Mouse (Mus musculus) small intestine, adult 2 months (tissue): ENCODE measurements at regions not wholly inside any gene's neighbourhood (a gene's known extent, or its start where the extent isn't known, plus 50 kb on each side); places are given as distances from the start of the nearest gene placed in this dataset.

ENCODE experiments used
- H3K27ac ChIP-seq: fragments of 200-500 bp; 2 replicates; pipeline ENCODE4 v1.5.1; 2012; ENCODE audit warnings: low read depth, low read length, control low read depth, inconsistent platforms; ENCODE audit not compliant: insufficient read depth
- H3K27me3 ChIP-seq: fragments of 200-500 bp; 2 replicates; pipeline ENCODE4 v1.6.1; 2012; ENCODE audit warnings: mild to moderate bottlenecking, moderate library complexity, low read length, inconsistent platforms; ENCODE audit not compliant: control insufficient read depth, insufficient read depth
- H3K36me3 ChIP-seq: fragments of 200-500 bp; 2 replicates; pipeline ENCODE4 v1.6.1; 2012; ENCODE audit warnings: mild to moderate bottlenecking, low read length, control low read depth, inconsistent platforms; ENCODE audit not compliant: control insufficient read depth, insufficient read depth
- H3K4me1 ChIP-seq: fragments of 200-500 bp; 2 replicates; pipeline ENCODE4 v1.6.1; 2012; ENCODE audit warnings: low read length, inconsistent platforms, mixed read lengths; ENCODE audit not compliant: control insufficient read depth, insufficient read depth, insufficient read length
- H3K4me3 ChIP-seq: fragments of 200-500 bp; 2 replicates; pipeline ENCODE4 v1.5.1; 2012; ENCODE audit warnings: low read depth, mild to moderate bottlenecking, control low read depth, inconsistent platforms, low read length, moderate library complexity
- CTCF ChIP-seq: fragments of 200-500 bp; IDR thresholded peaks from 2 replicates; pipeline ENCODE4 v1.5.1; 2012; ENCODE audit warnings: low read depth, mild to moderate bottlenecking, control low read depth, inconsistent platforms, low read length, moderate library complexity, mixed read lengths; ENCODE audit not compliant: insufficient replicate concordance, insufficient read length; ENCODE audit errors: extremely low read depth
- POLR2A ChIP-seq: fragments of 200-500 bp; IDR thresholded peaks from 2 replicates; pipeline ENCODE4 v1.6.1; 2012; ENCODE audit warnings: low read depth, mild to moderate bottlenecking, control low read depth, inconsistent platforms, low read length, moderate library complexity
- WGBS: fragments of 180-500 bp; shearing (Covaris S2); methylation state at CpG from one replicate; pipeline ENCODE4 v1.1.7; 2018; 5-methylcytosine and 5-hydroxymethylcytosine counted together

DNA sequence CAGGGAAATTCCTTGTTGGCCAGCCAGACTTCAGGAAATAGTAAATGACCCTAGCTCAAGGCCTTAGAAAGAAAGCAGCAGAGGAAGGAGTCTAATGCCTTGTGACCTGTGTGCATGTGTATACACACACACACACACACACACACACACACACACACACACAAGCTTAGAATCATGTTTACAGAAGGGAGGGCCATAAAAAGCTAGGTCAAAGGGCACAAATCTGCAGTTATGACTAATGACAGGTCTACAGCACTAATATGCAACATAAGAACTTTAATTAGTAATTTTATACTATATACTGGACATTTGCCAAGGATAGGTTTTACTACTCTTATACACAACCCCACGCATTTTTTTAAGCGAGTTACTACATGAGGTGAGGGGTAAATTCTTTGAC is 149.4 kb downstream of the Nr2f2 start:
- Histone ChIP-seq H3K4me3 (no peak overlapping the region), H3K36me3 (no peaks in the 10 kb centered on the region), H3K4me1 (peaks cover 8% of the 10 kb centered on the region; the same call in 1 of the 2 replicates), H3K27me3 (no peaks in the 10 kb centered on the region), H3K27ac (no peak overlapping the region)
- WGBS = 29% methylated on average over 2 of the region's 2 CpGs
- TF ChIP-seq POLR2A (no peak), CTCF (no peak)

DNA sequence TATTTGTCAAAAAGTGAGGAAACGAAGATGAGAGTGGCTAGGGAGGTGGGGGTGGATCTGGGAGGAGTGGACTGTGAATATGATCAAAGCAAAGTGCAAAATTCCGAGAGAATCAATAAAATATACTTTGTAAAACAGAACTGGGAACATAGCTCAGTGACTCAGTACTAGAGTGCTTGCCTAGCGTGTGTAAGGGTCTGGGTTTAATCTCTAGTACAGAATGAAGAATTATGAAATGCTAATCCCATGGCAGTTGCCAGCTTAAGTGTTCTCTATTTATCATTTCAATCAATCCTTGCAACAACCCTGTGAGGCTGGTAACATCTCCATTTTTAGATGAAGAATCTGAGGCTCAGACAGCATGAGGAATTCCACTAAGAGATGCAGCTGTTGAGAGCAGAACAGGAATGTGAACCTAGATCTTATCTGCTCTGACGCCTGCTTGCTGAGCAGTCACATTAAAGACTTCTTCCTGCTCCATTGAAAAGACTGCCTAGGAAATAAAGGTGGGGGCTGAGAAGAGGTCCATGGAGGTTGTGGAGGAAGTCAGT is 152.5 kb downstream of the Nr2f2 start:
- Histone ChIP-seq H3K27me3 (no peaks in the 10 kb centered on the region), H3K36me3 (no peaks in the 10 kb centered on the region), H3K4me1 (peaks cover 8% of the 10 kb centered on the region; the same call in 1 of the 2 replicates), H3K4me3 (no peak overlapping the region), H3K27ac (no peak overlapping the region)
- TF ChIP-seq POLR2A (no peak), CTCF (no peak)
- WGBS = 40% methylated on average over 4 of the region's 4 CpGs

DNA sequence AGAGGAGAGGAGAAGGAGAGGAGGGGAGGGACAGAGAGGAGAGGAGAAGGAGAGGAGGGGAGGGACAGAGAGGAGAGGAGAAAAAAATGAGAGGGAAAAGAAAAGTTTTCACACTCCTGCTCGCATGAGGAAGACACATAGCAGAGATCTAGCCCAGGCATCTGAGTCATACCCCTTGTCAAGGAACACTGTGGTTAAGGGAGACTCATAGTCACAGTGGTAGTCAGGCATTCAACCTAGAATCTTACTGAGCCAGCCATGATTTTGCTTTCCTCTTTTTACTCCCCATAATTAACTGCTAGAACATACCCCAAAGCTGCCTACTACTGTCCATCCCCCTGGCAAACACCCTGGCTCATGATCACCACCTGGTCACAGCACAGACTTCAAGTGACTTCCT is 160.6 kb downstream of the Nr2f2 start:
- 56% methylated on average over 1 of the region's 1 CpGs for WGBS
- no peaks in the 10 kb centered on the region for H3K27me3 ChIP-seq
- H3K4me3 ChIP-seq = no peak overlapping the region
- H3K4me1 ChIP-seq = no peaks in the 10 kb centered on the region
- no peak overlapping the region for H3K27ac ChIP-seq
- H3K36me3 ChIP-seq = no peaks in the 10 kb centered on the region
- TF ChIP-seq POLR2A (no peak), CTCF (no peak)

DNA sequence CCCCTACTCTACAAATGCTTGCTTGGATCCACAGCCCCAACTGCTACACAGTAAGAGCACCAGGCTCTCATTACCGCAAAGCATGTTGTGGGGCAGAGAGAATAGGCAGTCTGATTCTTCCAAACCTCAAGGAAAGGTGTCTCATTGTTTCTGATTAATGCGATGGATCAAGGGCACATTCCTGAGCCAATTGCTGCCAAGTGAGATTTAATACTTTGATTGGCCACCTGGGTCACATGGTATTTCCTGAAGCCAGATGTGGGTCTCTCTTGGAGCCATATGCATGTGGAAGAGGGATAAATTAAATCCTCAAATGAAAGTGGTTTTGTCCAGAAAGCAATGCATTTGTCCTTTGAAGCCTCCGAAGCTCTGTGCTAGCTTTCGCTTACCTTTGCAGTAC is 166.3 kb downstream of the Nr2f2 start:
- H3K4me3 ChIP-seq = no peak overlapping the region
- no peaks in the 10 kb centered on the region for H3K36me3 ChIP-seq
- H3K27me3 ChIP-seq = no peaks in the 10 kb centered on the region
- no peak overlapping the region for H3K27ac ChIP-seq
- 91% methylated on average over 4 of the region's 4 CpGs for WGBS
- TF ChIP-seq POLR2A (no peak), CTCF (no peak)
- H3K4me1 ChIP-seq = no peaks in the 10 kb centered on the region

DNA sequence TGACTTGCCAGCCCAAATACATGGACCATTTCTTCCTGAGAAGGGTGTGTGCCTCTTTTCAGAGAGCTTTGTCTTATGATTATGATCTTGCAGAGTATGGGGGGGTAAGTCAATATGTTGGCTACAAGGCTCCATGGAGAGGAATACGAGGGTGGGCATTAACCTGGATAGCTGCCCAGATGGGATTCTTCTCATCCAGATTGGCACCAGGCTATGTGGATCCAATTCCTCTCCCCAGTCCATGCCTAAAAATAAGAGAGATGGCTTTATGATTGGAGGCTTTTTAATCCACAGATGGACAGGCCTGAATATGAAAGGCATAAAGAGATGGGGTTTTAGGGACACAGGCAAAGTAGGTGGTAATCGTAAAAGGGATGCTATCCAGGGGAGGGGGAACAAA is 187.6 kb downstream of the Nr2f2 start:
- Histone ChIP-seq H3K4me3 (no peak overlapping the region), H3K36me3 (no peaks in the 10 kb centered on the region), H3K27me3 (no peaks in the 10 kb centered on the region), H3K27ac (no peak overlapping the region), H3K4me1 (no peaks in the 10 kb centered on the region)
- WGBS = 71% methylated on average over 2 of the region's 2 CpGs
- TF ChIP-seq CTCF (no peak), POLR2A (no peak)

- TF ChIP-seq POLR2A (no peak), CTCF (no peak)
- Histone ChIP-seq H3K4me3 (no peak overlapping the region), H3K4me1 (no peaks in the 10 kb centered on the region), H3K27me3 (no peaks in the 10 kb centered on the region), H3K27ac (no peak overlapping the region), H3K36me3 (no peaks in the 10 kb centered on the region)
- 73% methylated on average over 2 of the region's 2 CpGs for WGBS
Observed at GRCm38 (mm10) chr7:70178006-70178405, 188.5 kb downstream of the Nr2f2 start.

- Histone ChIP-seq H3K27me3 (no peaks in the 10 kb centered on the region), H3K27ac (no peak overlapping the region), H3K4me1 (no peaks in the 10 kb centered on the region), H3K36me3 (no peaks in the 10 kb centered on the region), H3K4me3 (no peak overlapping the region)
- TF ChIP-seq POLR2A = no peak
- TF ChIP-seq CTCF = no peak
- 80% methylated on average over 16 of the region's 16 CpGs for WGBS
Observed at GRCm38 (mm10) chr7:70176686-70177259, 189.8 kb downstream of the Nr2f2 start.

DNA sequence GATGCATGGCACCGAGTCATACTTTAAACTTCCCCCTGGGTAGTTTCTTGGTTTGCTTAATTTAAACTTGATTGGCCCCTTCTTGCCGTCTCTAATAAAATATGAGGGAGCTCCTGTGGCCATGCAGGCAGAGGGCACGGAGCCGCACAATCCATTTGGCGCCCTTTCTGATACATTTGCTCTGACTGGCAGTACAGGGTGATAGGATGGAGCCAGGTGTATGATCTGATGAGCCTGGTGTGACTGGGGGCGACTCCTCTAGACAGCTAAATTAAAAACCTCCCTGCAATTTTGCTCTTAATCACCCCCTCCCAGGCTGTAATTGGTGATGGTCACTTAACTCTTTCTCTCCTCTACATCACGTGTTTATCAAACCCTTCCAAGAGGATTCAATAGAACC is 190.4 kb downstream of the Nr2f2 start:
- whole genome bisulfite sequencing = 82% methylated on average over 7 of the region's 7 CpGs

More for the DNA sequence above, 190.4 kb downstream of the Nr2f2 start:
- no peak for TF ChIP-seq CTCF
- no peak for TF ChIP-seq POLR2A
- Histone ChIP-seq H3K4me3 (no peak overlapping the region), H3K27ac (no peak overlapping the region), H3K4me1 (no peaks in the 10 kb centered on the region), H3K36me3 (no peaks in the 10 kb centered on the region), H3K27me3 (no peaks in the 10 kb centered on the region)
